Mouse (Mus musculus) erythroblast, embryonic 14.5 days (primary cell): Measurements from ENCODE around the gene Ctf2. TPM values are rescaled to one million over a fixed set of nuclear protein-coding genes. Genes with fewer than 3 reads are reported as not detected.

Experiments used
- H3K27me3 ChIP-seq: 2 replicates; pipeline ENCODE4 v1.6.1; 2012; ENCODE audit warnings: inconsistent platforms; ENCODE audit not compliant: control insufficient read depth
- H3K36me3 ChIP-seq: 2 replicates; pipeline ENCODE4 v1.6.1; 2012; ENCODE audit warnings: mild to moderate bottlenecking, inconsistent platforms; ENCODE audit not compliant: control insufficient read depth
- H3K4me1 ChIP-seq: 2 replicates; pipeline ENCODE4 v1.6.1; 2012; ENCODE audit warnings: inconsistent platforms; ENCODE audit not compliant: control insufficient read depth
- H3K4me3 ChIP-seq: replicated peaks from 2 replicates; pipeline ENCODE3; 2012; ENCODE audit warnings: moderate library complexity, mild to moderate bottlenecking, inconsistent platforms
- H3K9me3 ChIP-seq: 2 replicates; pipeline ENCODE4 v1.6.1; 2012; ENCODE audit warnings: low read length, inconsistent platforms, mixed read lengths; ENCODE audit not compliant: control insufficient read depth
- GATA1 ChIP-seq: IDR thresholded peaks from 2 replicates; pipeline ENCODE4 v1.6.1; 2012; ENCODE audit warnings: low read length, inconsistent platforms, mixed read lengths
- TAL1 ChIP-seq: IDR thresholded peaks from 3 replicates; pipeline ENCODE4 v1.6.1; 2012; ENCODE audit warnings: low read length, inconsistent platforms, mixed read lengths
- polyA plus RNA-seq: library from polyadenylated mRNA; stranded (reverse); fragments of >175 nt; gene quantifications from 2 replicates; pipeline ENCODE4 v1.2.3, GENCODE M21; 2012

The Ctf2 gene
- polyA plus RNA-seq, 1 experiment, result 0.02 TPM

DNA sequence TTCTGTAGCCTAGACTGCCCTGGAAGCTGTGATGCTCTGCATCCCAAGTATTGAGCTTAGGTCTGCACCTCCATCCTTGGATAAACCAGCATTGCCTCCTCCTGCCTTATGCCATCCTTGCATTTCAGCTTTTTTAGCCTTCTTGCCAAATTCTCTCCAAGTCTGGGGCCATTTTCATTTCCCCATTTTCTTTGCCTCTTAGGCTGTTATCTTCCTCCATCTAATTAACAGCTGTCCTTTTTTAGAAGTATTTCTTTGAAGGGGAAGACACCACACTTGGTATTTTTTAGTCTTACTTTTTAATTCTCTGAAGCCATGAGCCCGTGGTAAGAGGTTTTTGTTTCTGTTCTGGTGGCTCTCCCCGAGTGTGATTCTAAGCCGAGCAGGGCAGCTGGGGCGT is 31.7 kb upstream of the Ctf2 start:
- no peak overlapping the region for H3K4me3 ChIP-seq
- no peaks in the 10 kb centered on the region for H3K9me3 ChIP-seq
- TF ChIP-seq TAL1, result no peak
- no peak for TF ChIP-seq GATA1
- H3K4me1 ChIP-seq, result peaks cover 52% of the 10 kb centered on the region
- H3K27me3 ChIP-seq, result no peaks in the 10 kb centered on the region
- H3K36me3 ChIP-seq, result peaks cover 19% of the 10 kb centered on the region

GRCm38 (mm10) chr7:127761026-127761425 is 29.1 kb upstream of the Ctf2 start:
- TF ChIP-seq TAL1 (no peak), GATA1 (no peak)
- H3K36me3 ChIP-seq, result peaks cover 14% of the 10 kb centered on the region
- no peaks in the 10 kb centered on the region for H3K27me3 ChIP-seq
- H3K9me3 ChIP-seq, result no peaks in the 10 kb centered on the region
- no peak overlapping the region for H3K4me3 ChIP-seq
- peaks cover 28% of the 10 kb centered on the region for H3K4me1 ChIP-seq

- Histone ChIP-seq H3K36me3 (peaks cover 14% of the 10 kb centered on the region), H3K9me3 (no peaks in the 10 kb centered on the region)
- no peak for TF ChIP-seq GATA1
Observed at GRCm38 (mm10) chr7:127760478-127760877, 28.5 kb upstream of the Ctf2 start.

DNA sequence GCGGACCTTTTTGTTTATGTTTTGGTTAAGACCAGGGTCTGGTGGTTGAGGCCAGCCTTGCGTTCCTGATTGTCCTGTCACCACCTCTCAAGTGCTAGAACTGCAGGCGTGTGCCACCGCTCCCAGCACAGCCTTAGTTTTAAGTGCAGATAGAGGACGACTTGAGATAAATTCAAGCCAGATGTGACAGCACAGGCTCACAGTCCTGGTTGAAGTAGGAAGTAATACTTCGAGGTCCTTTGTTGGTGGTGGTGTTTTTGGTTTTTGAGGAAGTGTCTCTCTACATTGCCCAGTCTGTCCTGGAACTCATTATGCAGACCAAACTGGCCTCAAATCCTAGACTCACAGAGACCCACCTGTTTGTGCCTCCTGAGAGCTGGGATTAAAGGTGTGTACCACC is 27.8 kb upstream of the Ctf2 start:
- Histone ChIP-seq H3K4me3 (no peak overlapping the region), H3K36me3 (peaks cover 16% of the 10 kb centered on the region)
- TF ChIP-seq GATA1, result no peak
- no peak for TF ChIP-seq TAL1

More at GRCm38 (mm10) chr7:127760478-127760877, 28.5 kb upstream of the Ctf2 start:
- Histone ChIP-seq H3K4me3 (no peak overlapping the region), H3K4me1 (peaks cover 23% of the 10 kb centered on the region), H3K27me3 (no peaks in the 10 kb centered on the region)

GRCm38 (mm10) chr7:127753741-127754140 is 21.8 kb upstream of the Ctf2 start:
- H3K9me3 ChIP-seq, result no peaks in the 10 kb centered on the region
- peaks cover 4% of the 10 kb centered on the region for H3K4me1 ChIP-seq
- no peak for TF ChIP-seq GATA1
- no peak for TF ChIP-seq TAL1
- H3K27me3 ChIP-seq, result no peaks in the 10 kb centered on the region
- H3K4me3 ChIP-seq, result no peak overlapping the region
- peaks cover 40% of the 10 kb centered on the region for H3K36me3 ChIP-seq

More for the DNA sequence above, 27.8 kb upstream of the Ctf2 start:
- Histone ChIP-seq H3K9me3 (no peaks in the 10 kb centered on the region), H3K4me1 (peaks cover 19% of the 10 kb centered on the region), H3K27me3 (no peaks in the 10 kb centered on the region)

GRCm38 (mm10) chr7:127753158-127753557 is 21.2 kb upstream of the Ctf2 start:
- Histone ChIP-seq H3K27me3 (no peaks in the 10 kb centered on the region), H3K4me1 (peaks cover 2% of the 10 kb centered on the region), H3K36me3 (peaks cover 44% of the 10 kb centered on the region), H3K4me3 (no peak overlapping the region), H3K9me3 (no peaks in the 10 kb centered on the region; the same call in 1 of the 2 replicates)
- TF ChIP-seq GATA1 (no peak), TAL1 (no peak)

- H3K36me3 ChIP-seq, result peaks cover 43% of the 10 kb centered on the region
- no peak overlapping the region for H3K4me3 ChIP-seq
- no peaks in the 10 kb centered on the region; the same call in 1 of the 2 replicates for H3K9me3 ChIP-seq
- H3K4me1 ChIP-seq, result peaks cover 5% of the 10 kb centered on the region
- TF ChIP-seq GATA1, result no peak
- no peak for TF ChIP-seq TAL1
- no peaks in the 10 kb centered on the region for H3K27me3 ChIP-seq
Observed at GRCm38 (mm10) chr7:127752069-127752468, 20.1 kb upstream of the Ctf2 start.

DNA sequence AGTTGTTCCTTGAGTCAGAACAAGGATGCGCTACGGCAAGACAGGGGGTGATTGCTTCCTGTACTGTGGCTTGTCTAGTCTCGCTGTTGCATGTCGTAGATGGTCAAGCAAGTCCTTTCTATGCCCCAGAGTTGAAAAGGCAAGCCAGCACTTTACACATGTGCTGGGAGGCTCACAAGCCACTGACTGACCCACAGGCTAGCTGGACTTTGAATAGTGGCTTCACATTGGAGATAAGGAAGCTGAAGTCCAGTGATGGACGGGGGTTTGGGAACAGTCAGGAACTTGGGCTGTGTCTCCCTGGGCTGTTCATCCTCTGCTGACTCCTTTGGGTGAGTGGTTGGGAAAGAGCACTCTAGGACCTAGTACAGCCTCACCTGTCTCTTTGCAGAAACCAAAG is 19.7 kb upstream of the Ctf2 start:
- H3K36me3 ChIP-seq, result peaks cover 43% of the 10 kb centered on the region
- no peak overlapping the region for H3K4me3 ChIP-seq
- H3K9me3 ChIP-seq, result no peaks in the 10 kb centered on the region; the same call in 1 of the 2 replicates
- peaks cover 9% of the 10 kb centered on the region for H3K4me1 ChIP-seq
- H3K27me3 ChIP-seq, result no peaks in the 10 kb centered on the region
- TF ChIP-seq GATA1 (no peak), TAL1 (no peak)

GRCm38 (mm10) chr7:127750131-127751127 is 18.5 kb upstream of the Ctf2 start:
- Histone ChIP-seq H3K9me3 (no peaks in the 10 kb centered on the region; the same call in 1 of the 2 replicates), H3K4me1 (peaks cover 20% of the 10 kb centered on the region), H3K4me3 (no peak overlapping the region), H3K36me3 (peaks cover 43% of the 10 kb centered on the region), H3K27me3 (no peaks in the 10 kb centered on the region)
- no peak for TF ChIP-seq TAL1
- no peak for TF ChIP-seq GATA1
